Mouse (Mus musculus): Measurements from ENCODE around the gene Cul3.

DNA sequence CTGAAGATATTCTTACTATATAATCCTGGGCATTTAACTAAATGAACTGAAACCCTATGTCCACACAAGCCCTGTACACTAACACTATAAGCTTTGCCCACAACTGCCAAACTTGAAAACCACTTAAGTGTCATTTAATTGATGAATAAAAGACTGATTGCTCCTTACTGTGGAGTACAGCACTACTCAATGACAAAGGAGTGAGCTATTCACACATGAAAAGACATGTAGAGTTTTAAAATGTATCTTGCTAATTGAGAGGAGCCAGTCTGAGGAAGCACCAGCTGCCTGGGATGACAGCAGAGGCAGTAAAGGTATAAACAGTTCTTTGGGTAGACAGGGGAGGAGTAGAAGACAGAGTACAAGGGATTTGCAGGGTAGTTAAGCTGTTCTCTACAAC lies 87.0 kb downstream of the Cul3 start:
- TF ChIP-seq CTCF (IDR thresholded peaks at IDR 0.05; ENCODE audit: low read depth) (no peak), EP300 (IDR thresholded peaks at IDR 0.05; ENCODE audit: low read depth) (no peak)

Measured in liver, postnatal 0 days (tissue).